In the genomic region with DNA sequence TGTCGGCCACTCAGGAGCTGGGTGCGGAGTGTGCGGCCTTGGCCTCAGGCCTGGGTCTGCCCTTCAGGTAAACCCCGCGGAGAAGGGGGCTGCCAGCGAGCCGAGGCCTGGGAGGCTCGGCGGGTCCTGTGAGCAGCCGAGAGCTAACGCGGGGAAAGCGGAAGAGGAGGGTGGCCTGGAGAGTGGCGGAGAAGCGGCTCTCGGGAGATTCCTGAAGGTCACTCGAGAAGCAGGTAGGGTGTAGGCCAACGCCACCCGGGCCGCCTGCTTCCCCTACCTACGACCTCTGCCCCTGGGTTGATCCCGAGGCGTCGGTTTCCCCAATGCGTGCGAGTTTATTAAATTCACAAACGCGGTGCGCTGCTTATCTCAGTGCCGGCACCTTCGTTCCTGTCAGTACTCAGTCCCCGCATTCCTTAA, we compare ENCODE assay signal across 8 mouse cellular contexts. TPM values are rescaled to one million over a fixed set of nuclear protein-coding genes. Genes with fewer than 3 reads are reported as not detected.
DNase-seq lines count a peak whose midpoint lies in the region; ATAC-seq and TF ChIP-seq lines count a peak whose summit lies in the region.

No protein-coding gene starts in this region.

- no peak for TF ChIP-seq POLR2A in MEL (IDR thresholded peaks at IDR 0.05; ENCODE audit: control insufficient read depth in 1 of 2, insufficient read depth in 1 of 2, low read depth in 1 of 2, low read length in 2 of 2, poor library complexity in 1 of 2)

- no peak for DNase-seq in heart, embryonic 10.5 days (ENCODE audit: low spot score)
- DNase-seq in heart, adult 8-10 months (ENCODE audit: low spot score): no peak
- DNase-seq in MEL (ENCODE audit: low read depth, low spot score): no peak
- DNase-seq in embryo, embryonic 11 days: no peak
- no peak for DNase-seq in embryo, embryonic 10 days (ENCODE audit: low spot score)
- no peak for DNase-seq in frontal cortex, postnatal 25 days (ENCODE audit: low spot score in 2 of 2)

- H3K36me3 ChIP-seq in heart, embryonic 10.5 days: peaks cover 30% of the 10 kb centered on the region
- H3K36me3 ChIP-seq in MEL (ENCODE audit: control insufficient read depth in 1 of 2, insufficient read depth in 2 of 2, low read length in 2 of 2): peaks cover 8 to 20% of the 10 kb centered on the region in 2 experiments

- H3K27ac ChIP-seq in heart, embryonic 10.5 days: peak overlapping the region; percentile 99
- H3K27ac ChIP-seq in MEL (ENCODE audit: control insufficient read depth, low read depth, low read length): peak overlapping the region; percentile 75

- H3K4me1 ChIP-seq in heart, embryonic 10.5 days: peaks cover 9% of the 10 kb centered on the region
- H3K4me1 ChIP-seq in MEL (ENCODE audit: control insufficient read depth in 1 of 2, insufficient read depth in 2 of 2, low read length in 2 of 2): peaks cover 0 to 2% of the 10 kb centered on the region in 2 experiments; a peak in 2 of 4 replicates

- peak overlapping the region; percentile 97 for H3K4me3 ChIP-seq in heart, embryonic 10.5 days
- peak overlapping the region; percentile 89 to 94 for H3K4me3 ChIP-seq in MEL (ENCODE audit: control insufficient read depth in 1 of 2, insufficient read depth in 1 of 2, low read depth in 2 of 2, low read length in 2 of 2)

- no peaks in the 10 kb centered on the region for H3K27me3 ChIP-seq in heart, embryonic 10.5 days (ENCODE audit: insufficient read depth, poor library complexity, severe bottlenecking)
- H3K27me3 ChIP-seq in MEL (ENCODE audit: control insufficient read depth in 1 of 2, insufficient read depth in 2 of 2, low read length in 2 of 2): no peaks in the 10 kb centered on the region

- WGBS in heart, embryonic 10.5 days: 0% methylated on average over 32 of the region's 32 CpGs

- H3K79me2 ChIP-seq in MEL (ENCODE audit: control insufficient read depth, insufficient read depth, low read length, poor library complexity): peaks cover 28% of the 10 kb centered on the region

- peak overlapping the region; percentile 91 for H3K9ac ChIP-seq in MEL (ENCODE audit: control insufficient read depth, low read depth, low read length, poor library complexity, severe bottlenecking)

- TF ChIP-seq CTCF in MEL (IDR thresholded peaks at IDR 0.05 in 2 of 3, conservative IDR thresholded peaks at IDR 0.05 in 1 of 3; ENCODE audit: control insufficient read depth in 1 of 3, insufficient read depth in 1 of 3, low read depth in 2 of 3, low read length in 3 of 3, poor library complexity in 1 of 3, severe bottlenecking in 1 of 3): no peak

- peak; percentile 50 to 76 for ATAC-seq in hematopoietic stem cell, adult 5-6 weeks (replicated peaks in 1 of 2; ENCODE audit: insufficient read depth in 1 of 2, low FRiP score in 2 of 2, low TSS enrichment in 1 of 2, low read depth in 1 of 2, poor library complexity in 2 of 2, severe bottlenecking in 2 of 2)
- ATAC-seq in megakaryocyte progenitor cell, adult 5-6 weeks (replicated peaks; ENCODE audit: poor library complexity): peak; percentile 61

- TF ChIP-seq EP300 in MEL (IDR thresholded peaks at IDR 0.05; ENCODE audit: low read depth in 1 of 2, low read length in 2 of 2): no peak

- TF ChIP-seq RAD21 in MEL (IDR thresholded peaks at IDR 0.05; ENCODE audit: low read depth, low read length): no peak

- no peaks in the 10 kb centered on the region for H3K9me3 ChIP-seq in heart, embryonic 10.5 days
- no peaks in the 10 kb centered on the region for H3K9me3 ChIP-seq in MEL (replicated peaks; ENCODE audit: insufficient read depth, low read length)

TF ChIP-seq in MEL, 35 proteins besides CTCF, POLR2A, EP300 and RAD21:
- TF ChIP-seq CHD2 (IDR thresholded peaks at IDR 0.05; ENCODE audit: low read length): no peak
- TF ChIP-seq MYC (IDR thresholded peaks at IDR 0.05; ENCODE audit: low read depth, low read length): 0 out of 2 replicates have a peak, but pooled peaks have one; percentile 4
- no peak for TF ChIP-seq USF2 (IDR thresholded peaks at IDR 0.05; ENCODE audit: borderline replicate concordance in 1 of 2, insufficient read depth in 1 of 2, low read depth in 1 of 2, low read length in 2 of 2)

RNA-seq across cellular contexts. Expression of gene Uqcrc2, which starts 0.4 kb away (rescaled TPM):
- 310 and 390 TPM in 2 replicates for polyA plus RNA-seq in heart, embryonic 10.5 days (2016; fragmentation: Nextera tagmentation; extraction: Ambion mirVana)
- total RNA-seq in heart, adult 8-10 months (2022): 1,000 to 10,000 TPM; 1,123 to 1,294 (median 1,155) TPM
- total RNA-seq in MEL (2012; rRNA removed): 229 and 244 TPM in 2 replicates
- polyA plus RNA-seq in MEL (2012; ENCODE audit: insufficient read depth in 1 of 2, insufficient read length in 2 of 2, low read depth in 1 of 2, low replicate concordance in 2 of 2, missing spikeins in 1 of 2): 100 to 1,000 TPM; 338 to 659 TPM
- total RNA-seq in hematopoietic stem cell, adult 5-6 weeks (2017): 143 and 160 TPM in 2 replicates
- total RNA-seq in megakaryocyte progenitor cell, adult 5-6 weeks (2015): 250 and 261 TPM in 2 replicates
- 165 and 178 TPM in 2 replicates for total RNA-seq in megakaryocyte progenitor cell, adult 5-6 weeks (2017)

RNA-seq across cellular contexts. Expression of gene Pdzd9, which starts 34.8 kb away (rescaled TPM):
- polyA plus RNA-seq in heart, embryonic 10.5 days (2016; fragmentation: Nextera tagmentation; extraction: Ambion mirVana): 0.31 and 0.40 TPM in 2 replicates
- not detected for total RNA-seq in heart, adult 8-10 months (2022)
- total RNA-seq in MEL (2012; rRNA removed): 0.92 TPM in 2 replicates
- polyA plus RNA-seq in MEL (2012; ENCODE audit: insufficient read depth in 1 of 2, insufficient read length in 2 of 2, low read depth in 1 of 2, low replicate concordance in 2 of 2, missing spikeins in 1 of 2): under 1 TPM in 1 of 2 experiments, not detected in 1; 0.31 TPM
- total RNA-seq in hematopoietic stem cell, adult 5-6 weeks (2017): not detected in 2 replicates
- 0.10 TPM in 1 of 2 replicates, not detected in the other for total RNA-seq in megakaryocyte progenitor cell, adult 5-6 weeks (2015)
- 0.07 and 0.54 TPM in 2 replicates for total RNA-seq in megakaryocyte progenitor cell, adult 5-6 weeks (2017)

RNA-seq across cellular contexts. Expression of gene Mosmo, which starts 42.0 kb away (rescaled TPM):
- 11.5 and 12.5 TPM in 2 replicates for polyA plus RNA-seq in heart, embryonic 10.5 days (2016; fragmentation: Nextera tagmentation; extraction: Ambion mirVana)
- 10 to 100 TPM; 24.7 to 37.7 (median 32.3) TPM for total RNA-seq in heart, adult 8-10 months (2022)
- 18.6 and 20.0 TPM in 2 replicates for total RNA-seq in MEL (2012; rRNA removed)
- polyA plus RNA-seq in MEL (2012; ENCODE audit: insufficient read depth in 1 of 2, insufficient read length in 2 of 2, low read depth in 1 of 2, low replicate concordance in 2 of 2, missing spikeins in 1 of 2): 10 to 100 TPM; 23.5 to 30.0 TPM
- 21.6 and 24.0 TPM in 2 replicates for total RNA-seq in hematopoietic stem cell, adult 5-6 weeks (2017)
- total RNA-seq in megakaryocyte progenitor cell, adult 5-6 weeks (2015): 20.2 and 20.4 TPM in 2 replicates
- 16.8 and 17.2 TPM in 2 replicates for total RNA-seq in megakaryocyte progenitor cell, adult 5-6 weeks (2017)
